Mouse (Mus musculus): ENCODE results near the gene Caml.
"Not testable (repeated sequence)": the region's sequence is repeated elsewhere in the genome, so short reads cannot be mapped to it uniquely, and the experiment has no call there.

The Caml gene

GRCm38 (mm10) chr13:55620275-55620674 is 2.5 kb upstream of the Caml start:
- DNase-seq (ENCODE audit: low spot score in 2 of 2), result no peak

GRCm38 (mm10) chr13:55622156-55622648 is 603 bp upstream of the Caml start:
- DNase-seq (ENCODE audit: low spot score in 2 of 2), result not testable (repeated sequence)

GRCm38 (mm10) chr13:55634639-55635127 is 11.9 kb downstream of the Caml start, which contains the start of gene Ddx46:
Ddx46 (plus strand) TSS chr13:55635027.
- DNase-seq (ENCODE audit: low spot score in 2 of 2), result peak; percentile 72 to 85

- DNase-seq (ENCODE audit: low spot score in 2 of 2), result no peak
Measured at GRCm38 (mm10) chr13:55635146-55635571, 12.4 kb downstream of the Caml start.

GRCm38 (mm10) chr13:55636185-55636983 is 13.6 kb downstream of the Caml start:
- DNase-seq (ENCODE audit: low spot score in 2 of 2), result no peak

- DNase-seq (ENCODE audit: low spot score in 2 of 2), result peak; percentile 27 to 64
Measured at GRCm38 (mm10) chr13:55640480-55640879, 17.7 kb downstream of the Caml start.

GRCm38 (mm10) chr13:55644525-55644924 is 21.7 kb downstream of the Caml start:
- DNase-seq (ENCODE audit: low spot score in 2 of 2), result no peak

- DNase-seq (ENCODE audit: low spot score in 2 of 2), result no peak
Measured at GRCm38 (mm10) chr13:55650098-55650497, 27.3 kb downstream of the Caml start.

- DNase-seq (ENCODE audit: low spot score in 2 of 2), result no peak
Measured at GRCm38 (mm10) chr13:55650980-55651379, 28.2 kb downstream of the Caml start.

- no peak for DNase-seq (ENCODE audit: low spot score in 2 of 2)
Measured at GRCm38 (mm10) chr13:55668550-55668949, 45.7 kb downstream of the Caml start.

- DNase-seq (ENCODE audit: low spot score in 2 of 2), result no peak
Measured at GRCm38 (mm10) chr13:55672711-55673110, 49.9 kb downstream of the Caml start.

- DNase-seq (ENCODE audit: low spot score in 2 of 2), result no peak
Measured at GRCm38 (mm10) chr13:55677364-55677763, 54.6 kb downstream of the Caml start.

Measured in heart, adult 9 months (tissue).